Mouse (Mus musculus) embryonic facial prominence, embryonic 14.5 days (tissue): ENCODE measurements around the gene Eif2s2. TPM values are rescaled to one million over a fixed set of nuclear protein-coding genes. Genes with fewer than 3 reads are reported as not detected.
"Not testable (repeated sequence)": the region's sequence is repeated elsewhere in the genome, so short reads cannot be mapped to it uniquely, and the experiment has no call there.

Source experiments
- ATAC-seq: fragments of 200-750 bp; cut with Nextera tagmentation; 2 replicates; pipeline ENCODE4 v1.8.0; 2017; ENCODE audit warnings: low read depth, moderate number of reproducible peaks, moderate TSS enrichment
- DNase-seq: peaks from one replicate; pipeline ENCODE4 v3.0.0-alpha.2; 2015; ENCODE audit warnings: low spot score
- H3K27ac ChIP-seq: fragments of 300-500 bp; sonication (generic); replicated peaks from 2 replicates; pipeline ENCODE4 v1.5.1; 2014; ENCODE audit warnings: low read depth, mild to moderate bottlenecking, low read length, moderate library complexity
- H3K27me3 ChIP-seq: fragments of 300-500 bp; sonication (generic); replicated peaks from 2 replicates; pipeline ENCODE4 v1.6.1; 2014; ENCODE audit warnings: low read length; ENCODE audit not compliant: control insufficient read depth, insufficient read depth
- H3K36me3 ChIP-seq: fragments of 300-500 bp; sonication (generic); 2 replicates; pipeline ENCODE4 v1.6.1; 2014; ENCODE audit warnings: low read length, mixed read lengths; ENCODE audit not compliant: control insufficient read depth, insufficient read depth
- H3K4me1 ChIP-seq: fragments of 300-500 bp; sonication (generic); 2 replicates; pipeline ENCODE4 v1.6.1; 2014; ENCODE audit warnings: antibody characterized with exemption, low read length; ENCODE audit not compliant: control insufficient read depth, insufficient read depth
- H3K4me2 ChIP-seq: fragments of 300-500 bp; sonication (generic); 2 replicates; pipeline ENCODE4 v1.6.1; 2014; ENCODE audit warnings: low read depth, mild to moderate bottlenecking, low read length, moderate library complexity, mixed read lengths
- H3K4me3 ChIP-seq: fragments of 300-500 bp; sonication (generic); 2 replicates; pipeline ENCODE4 v1.5.1; 2014; ENCODE audit warnings: low read depth, mild to moderate bottlenecking, low read length
- H3K9ac ChIP-seq: fragments of 300-500 bp; sonication (generic); 2 replicates; pipeline ENCODE4 v1.6.1; 2014; ENCODE audit warnings: low read depth, mild to moderate bottlenecking, low read length, moderate library complexity, mixed read lengths
- H3K9me3 ChIP-seq: fragments of 300-500 bp; sonication (generic); 2 replicates; pipeline ENCODE4 v1.6.1; 2016; ENCODE audit warnings: low read length; ENCODE audit not compliant: control insufficient read depth
- WGBS: fragments of 180-500 bp; shearing (Covaris S2); extraction: QIAGEN DNeasy Blood & Tissue Kit; methylation state at CpG from one replicate; pipeline ENCODE4 v1.1.7; 2014; 5-methylcytosine and 5-hydroxymethylcytosine counted together
- polyA plus RNA-seq: library from polyadenylated mRNA; unstranded; fragments of >200 nt; fragmentation: Nextera tagmentation; extraction: Ambion mirVana; gene quantifications from 2 replicates; pipeline ENCODE4 v1.2.1, GENCODE M21; 2014

The Eif2s2 gene
- polyA plus RNA-seq, 1 experiment from 2014 or later: 118 TPM

DNA sequence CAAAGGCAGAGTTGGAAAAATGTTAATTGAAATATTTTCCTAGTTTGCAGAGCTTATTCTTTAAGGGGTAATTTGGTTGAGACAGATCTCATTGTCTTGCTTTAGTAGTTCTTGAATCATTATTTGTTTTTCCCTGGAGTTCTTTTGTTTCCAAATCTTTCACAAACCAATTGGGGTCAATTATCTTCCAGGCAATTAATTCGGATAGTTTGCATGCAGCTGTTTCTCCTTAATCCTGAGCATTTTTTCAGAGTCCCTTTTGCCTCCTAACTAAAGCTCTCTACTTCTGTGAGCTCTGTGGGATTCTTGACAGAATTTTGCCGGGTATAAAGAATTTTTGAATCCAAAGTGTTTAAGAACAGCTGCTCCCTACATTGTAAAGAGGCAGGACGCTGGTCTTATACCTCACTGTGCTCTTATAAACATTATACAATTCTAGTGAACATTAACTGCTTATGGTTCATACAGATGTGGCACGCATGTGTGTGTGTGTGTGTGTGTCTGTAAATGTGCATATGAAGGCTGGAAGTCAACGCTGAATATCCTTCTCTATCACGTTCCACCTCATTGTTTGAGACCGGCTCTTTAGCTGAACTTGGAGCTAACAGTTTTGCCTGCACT is 32.8 kb upstream of the Eif2s2 start:
- Histone ChIP-seq H3K9me3 (no peaks in the 10 kb centered on the region), H3K9ac (no peak overlapping the region), H3K36me3 (no peaks in the 10 kb centered on the region), H3K4me3 (no peak overlapping the region), H3K4me2 (no peak overlapping the region), H3K4me1 (peaks cover 7% of the 10 kb centered on the region; the same call in 1 of the 2 replicates), H3K27ac (peak overlapping the region; percentile 75), H3K27me3 (no peaks in the 10 kb centered on the region)
- WGBS: 38% methylated on average over 7 of the region's 7 CpGs
- DNase-seq (peak; percentile 67), ATAC-seq (no peak)

DNA sequence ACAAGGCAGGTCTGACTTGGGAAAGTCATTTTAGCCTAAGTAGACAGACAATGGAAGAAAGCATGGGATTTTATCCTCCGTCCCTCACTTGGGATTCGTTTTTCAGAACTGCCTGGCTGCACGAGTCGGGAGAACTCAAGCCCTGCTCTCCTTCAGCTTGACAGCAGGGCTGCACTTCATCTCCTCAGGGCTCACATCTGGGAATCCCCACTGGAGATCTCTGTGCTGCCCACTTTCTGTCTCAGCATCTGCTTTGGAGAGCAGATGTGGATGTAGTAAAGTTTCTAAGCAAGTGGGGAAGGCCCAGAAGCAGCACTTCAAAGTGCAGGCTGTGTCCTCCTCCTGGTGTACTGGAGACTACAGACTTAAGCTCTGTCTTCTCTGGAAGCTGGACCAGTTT is 29.4 kb upstream of the Eif2s2 start:
- not testable (repeated sequence) for H3K9ac ChIP-seq, H3K36me3 ChIP-seq, DNase-seq, H3K9me3 ChIP-seq, H3K4me1 ChIP-seq, H3K27ac ChIP-seq, H3K27me3 ChIP-seq, H3K4me2 ChIP-seq, H3K4me3 ChIP-seq
- WGBS: no CpG with 5 or more reads among the region's 4 CpGs
- peak; percentile 56; the same call in 1 of the 2 replicates for ATAC-seq

DNA sequence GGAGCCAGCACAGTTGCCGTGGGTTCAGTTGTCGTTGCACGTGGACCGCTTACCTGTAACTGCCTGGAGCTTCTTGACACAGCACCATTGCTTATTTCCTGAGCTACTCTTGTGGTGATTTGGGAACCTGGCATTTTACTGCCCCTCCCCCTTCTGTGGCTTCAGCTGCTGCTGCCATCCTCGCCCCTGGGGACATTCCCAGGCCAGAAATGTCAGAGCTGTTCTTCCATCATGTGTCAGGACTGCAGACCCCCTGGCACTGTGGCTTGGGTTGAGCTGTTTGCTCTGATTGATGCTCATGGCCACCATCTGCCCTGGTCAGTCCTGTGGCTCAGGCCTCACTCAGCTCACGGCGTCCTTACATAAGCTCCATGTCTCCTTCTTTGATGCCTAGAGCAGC is 28.2 kb upstream of the Eif2s2 start:
- Histone ChIP-seq H3K4me2 (no peak overlapping the region), H3K27ac (no peak overlapping the region), H3K9ac (no peak overlapping the region), H3K4me1 (peaks cover 5% of the 10 kb centered on the region; the same call in 1 of the 2 replicates), H3K27me3 (no peaks in the 10 kb centered on the region), H3K36me3 (no peaks in the 10 kb centered on the region), H3K4me3 (no peak overlapping the region), H3K9me3 (no peaks in the 10 kb centered on the region)
- no peak for DNase-seq
- no peak for ATAC-seq
- 69% methylated on average over 7 of the region's 7 CpGs for WGBS

DNA sequence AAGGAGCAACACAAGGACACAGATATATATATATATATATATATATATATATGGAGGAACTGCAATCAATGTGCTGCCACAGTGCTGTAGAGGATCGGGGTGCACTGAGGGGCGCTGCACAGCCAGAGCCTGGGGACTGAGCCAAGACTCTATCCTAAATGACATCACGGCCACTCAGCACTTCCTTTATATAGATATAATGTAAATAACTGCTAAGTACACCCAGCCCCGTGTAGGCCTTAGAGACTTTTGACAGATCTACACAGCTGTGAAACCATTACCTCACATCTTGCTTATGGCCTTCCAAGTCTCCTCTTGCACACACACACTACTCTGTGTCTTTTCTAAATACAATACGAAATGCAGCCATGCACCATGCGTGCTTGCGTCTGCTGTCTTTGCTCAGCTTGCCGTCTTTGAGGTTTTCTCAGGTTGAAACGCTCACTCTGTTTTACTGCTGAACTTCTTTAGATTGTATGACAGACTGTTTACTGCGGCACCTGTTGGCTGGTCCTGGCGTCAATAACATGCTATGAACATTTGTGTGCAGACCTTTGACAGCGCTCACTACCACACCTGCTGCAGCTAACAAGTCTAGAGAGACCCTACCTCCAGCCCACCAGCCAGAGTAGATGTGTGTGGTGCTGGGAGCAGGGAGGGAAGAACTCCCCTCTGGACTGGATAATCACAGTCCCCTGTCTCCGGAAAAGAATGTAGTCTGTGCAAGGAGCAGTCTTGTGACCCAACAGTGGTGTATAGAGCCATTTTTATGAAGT is 25.3 kb upstream of the Eif2s2 start:
- Histone ChIP-seq H3K27me3 (no peaks in the 10 kb centered on the region), H3K27ac (no peak overlapping the region), H3K9me3 (no peaks in the 10 kb centered on the region), H3K4me3 (no peak overlapping the region), H3K4me1 (peaks cover 5% of the 10 kb centered on the region; the same call in 1 of the 2 replicates), H3K9ac (no peak overlapping the region), H3K36me3 (no peaks in the 10 kb centered on the region), H3K4me2 (no peak overlapping the region)
- peak; percentile 76; the same call in 1 of the 2 replicates for ATAC-seq
- WGBS: 65% methylated on average over 13 of the region's 13 CpGs
- DNase-seq: peak; percentile 61

DNA sequence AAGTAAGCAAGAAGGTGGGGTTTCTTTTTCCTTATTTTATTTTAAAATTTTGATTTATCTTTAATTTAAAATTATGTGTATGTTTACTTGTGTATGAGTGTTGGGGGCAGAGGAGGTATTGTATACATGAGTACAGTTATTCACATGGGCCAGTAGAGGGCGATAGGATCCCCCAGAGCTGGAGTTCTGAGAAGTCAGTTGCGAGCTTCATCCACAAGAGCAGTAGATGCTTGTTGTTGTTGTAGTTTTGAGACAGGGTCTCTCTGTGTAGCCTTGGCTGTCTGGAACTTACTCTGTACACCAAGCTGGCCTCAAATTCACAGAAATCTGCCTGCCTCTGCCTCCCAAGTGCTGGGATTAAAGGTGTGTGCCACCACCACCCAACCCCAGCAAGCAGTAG is 23.8 kb upstream of the Eif2s2 start:
- no peaks in the 10 kb centered on the region for H3K36me3 ChIP-seq
- ATAC-seq (no peak), DNase-seq (peak; percentile 82)
- H3K4me1 ChIP-seq: peaks cover 5% of the 10 kb centered on the region; the same call in 1 of the 2 replicates
- H3K9me3 ChIP-seq: no peaks in the 10 kb centered on the region
- H3K27ac ChIP-seq: peak overlapping the region; percentile 68; the same call in 1 of the 2 replicates
- 8% methylated on average over 2 of the region's 2 CpGs for WGBS
- H3K4me3 ChIP-seq: no peak overlapping the region
- no peaks in the 10 kb centered on the region for H3K27me3 ChIP-seq
- no peak overlapping the region for H3K9ac ChIP-seq
- H3K4me2 ChIP-seq: 0 out of 2 replicates have a peak overlapping the region, but pooled peaks have one; percentile 39

DNA sequence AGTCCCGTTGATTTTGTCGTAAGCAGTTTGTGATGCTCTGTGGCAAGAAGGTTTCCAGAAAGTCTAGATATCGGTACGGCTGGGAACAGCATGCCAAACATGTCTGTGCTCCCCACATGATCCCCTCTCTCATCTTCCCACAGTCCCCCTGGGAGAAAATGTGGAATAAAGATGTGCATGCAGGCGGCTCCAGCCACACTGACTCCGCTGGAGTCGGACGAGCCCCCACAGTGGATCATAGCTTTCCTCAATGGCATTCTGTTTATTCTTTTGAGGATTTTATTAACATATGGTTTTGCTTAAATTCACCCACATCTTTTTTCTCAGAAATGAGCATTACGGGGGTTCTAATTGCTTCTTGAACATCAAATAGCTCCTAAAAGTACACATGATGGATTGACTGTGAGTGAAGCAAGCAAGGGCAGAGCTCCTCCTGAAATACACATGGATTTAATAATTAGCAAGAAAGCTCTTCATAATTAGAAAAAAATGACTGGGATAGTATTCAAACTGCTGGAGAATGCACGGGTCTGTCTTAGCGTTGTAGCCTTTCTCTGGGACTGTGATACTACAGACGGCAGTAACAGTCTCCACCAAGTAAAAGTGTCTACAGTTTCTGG is 23.3 kb upstream of the Eif2s2 start:
- DNase-seq (peak; percentile 81), ATAC-seq (peak; percentile 60; the same call in 1 of the 2 replicates)
- Histone ChIP-seq H3K9me3 (no peaks in the 10 kb centered on the region), H3K36me3 (no peaks in the 10 kb centered on the region), H3K4me3 (no peak overlapping the region), H3K27me3 (no peaks in the 10 kb centered on the region), H3K9ac (0 out of 2 replicates have a peak overlapping the region, but pooled peaks have one; percentile 31), H3K4me2 (peak overlapping the region; percentile 39), H3K27ac (peak overlapping the region; percentile 44; the same call in 1 of the 2 replicates), H3K4me1 (peaks cover 5% of the 10 kb centered on the region; the same call in 1 of the 2 replicates)
- 35% methylated on average over 12 of the region's 12 CpGs for WGBS

DNA sequence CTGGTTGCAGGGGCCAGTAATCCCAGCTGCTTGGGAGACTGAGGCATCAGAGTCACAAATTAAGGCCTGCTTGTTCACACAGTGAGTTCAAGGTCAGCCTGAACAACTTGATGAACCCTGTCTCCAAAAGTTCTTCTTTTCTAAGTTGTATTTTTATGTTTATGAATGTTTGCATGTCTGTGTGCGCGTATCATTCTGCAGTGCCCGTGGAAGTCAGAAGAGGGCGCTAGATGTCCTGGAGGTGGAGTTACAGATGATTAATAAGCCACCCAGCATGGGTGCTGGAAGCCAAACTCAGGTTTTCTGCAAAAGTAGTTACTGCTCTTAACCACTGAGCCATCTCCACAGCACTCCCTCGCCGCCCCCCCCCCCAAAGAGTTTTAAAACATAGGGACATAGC is 17.1 kb upstream of the Eif2s2 start:
- WGBS: 78% methylated on average over 6 of the region's 6 CpGs
- Histone ChIP-seq H3K9ac (no peak overlapping the region), H3K4me1 (no peaks in the 10 kb centered on the region), H3K9me3 (no peaks in the 10 kb centered on the region), H3K36me3 (no peaks in the 10 kb centered on the region), H3K4me2 (no peak overlapping the region), H3K4me3 (no peak overlapping the region), H3K27me3 (no peaks in the 10 kb centered on the region), H3K27ac (no peak overlapping the region)
- DNase-seq (no peak), ATAC-seq (no peak)

DNA sequence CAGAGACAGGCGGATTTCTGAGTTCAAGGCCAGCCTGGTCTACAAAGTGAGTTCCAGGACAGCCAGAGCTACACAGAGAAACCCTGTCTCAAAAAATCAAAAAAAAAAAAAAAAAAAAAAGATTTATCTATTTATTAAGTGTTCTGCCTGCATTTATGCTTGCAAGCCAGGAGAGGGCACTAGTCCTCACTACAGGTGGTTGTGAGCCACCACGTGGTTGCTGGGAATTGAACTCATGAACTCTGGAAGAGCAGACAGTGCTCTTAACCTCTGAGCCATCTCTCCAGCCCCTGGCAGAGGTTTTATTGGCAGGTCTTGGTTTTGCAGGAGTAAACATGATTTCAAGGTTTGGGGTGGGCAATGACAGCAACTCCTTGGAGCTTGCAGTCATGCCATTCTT is 15.5 kb upstream of the Eif2s2 start:
- H3K27me3 ChIP-seq, H3K9me3 ChIP-seq, H3K36me3 ChIP-seq, H3K4me2 ChIP-seq, ATAC-seq, H3K27ac ChIP-seq, H3K4me1 ChIP-seq, DNase-seq, H3K9ac ChIP-seq, H3K4me3 ChIP-seq: not testable (repeated sequence)
- WGBS: 46% methylated on average over 2 of the region's 2 CpGs
